Mouse (Mus musculus): ENCODE results near the gene Ppp3r2. TPM values are rescaled to one million over a fixed set of nuclear protein-coding genes. Genes with fewer than 3 reads are reported as not detected.
A peak's percentile ranks its signal among the peaks of the same experiment; 100 is the strongest.

Gene Ppp3r2
- total and polyA plus RNA-seq, 3 experiments, result not detected

GRCm38 (mm10) chr4:49659421-49659820 lies 22.4 kb downstream of the Ppp3r2 start:
- no peak for DNase-seq (ENCODE audit: extremely low read depth)
- TF ChIP-seq NELFE (IDR thresholded peaks at IDR 0.05; ENCODE audit: low read depth, low read length) (no peak), SIN3A (IDR thresholded peaks at IDR 0.05; ENCODE audit: low read length) (no peak), E2F4 (IDR thresholded peaks at IDR 0.05; ENCODE audit: insufficient replicate concordance, low read depth, low read length) (no peak), ETS1 (conservative IDR thresholded peaks at IDR 0.05; ENCODE audit: low read depth, low read length) (no peak), POLR2AphosphoS2 (IDR thresholded peaks at IDR 0.05; ENCODE audit: low read depth, low read length) (no peak), MYC (IDR thresholded peaks at IDR 0.05; ENCODE audit: low read depth, low read length) (no peak), BHLHE40 (IDR thresholded peaks at IDR 0.05; ENCODE audit: low read depth, low read length) (no peak), UBTF (IDR thresholded peaks at IDR 0.05; ENCODE audit: low read depth, low read length) (no peak)
- in situ Hi-C loops (cut with MboI; ENCODE audit: low pct_ligation_motif_present, low pct_unique_long_range_greater_than_20kb, low sequenced_read_pairs), result no loop called here
- H3K27ac ChIP-seq (ENCODE audit: insufficient read depth, low read depth), result no peak overlapping the region
- dilution Hi-C loops (cut with MboI; ENCODE audit: extremely low pct_ligation_motif_present, extremely low pct_unique_long_range_greater_than_20kb, low sequenced_read_pairs), result no loop called here
- H3K9me3 ChIP-seq (replicated peaks; ENCODE audit: low read length), result no peaks in the 10 kb centered on the region
- peaks cover 46 to 93% of the 10 kb centered on the region in 2 experiments for H3K36me3 ChIP-seq (replicated peaks in 1 of 2; ENCODE audit: control insufficient read depth in 1 of 2, insufficient read depth in 1 of 2, low read length in 1 of 2)
- no peak overlapping the region for H3K4me3 ChIP-seq (replicated peaks in 1 of 3; ENCODE audit: low read depth in 2 of 3, low read length in 2 of 3, poor library complexity in 1 of 3)
- H3K9ac ChIP-seq (ENCODE audit: insufficient read depth, low read depth), result no peak overlapping the region
- H3K4me1 ChIP-seq (ENCODE audit: control insufficient read depth in 1 of 2, insufficient read depth in 2 of 2), result no peaks in the 10 kb centered on the region
- H3K27me3 ChIP-seq (replicated peaks), result no peaks in the 10 kb centered on the region
- H3K4me2 ChIP-seq (ENCODE audit: insufficient read depth, low read depth, poor library complexity, severe bottlenecking), result no peak overlapping the region
- H3K79me2 ChIP-seq (replicated peaks; ENCODE audit: control insufficient read depth, extremely low read depth, insufficient read depth, poor library complexity, severe bottlenecking), result no peaks in the 10 kb centered on the region

DNA sequence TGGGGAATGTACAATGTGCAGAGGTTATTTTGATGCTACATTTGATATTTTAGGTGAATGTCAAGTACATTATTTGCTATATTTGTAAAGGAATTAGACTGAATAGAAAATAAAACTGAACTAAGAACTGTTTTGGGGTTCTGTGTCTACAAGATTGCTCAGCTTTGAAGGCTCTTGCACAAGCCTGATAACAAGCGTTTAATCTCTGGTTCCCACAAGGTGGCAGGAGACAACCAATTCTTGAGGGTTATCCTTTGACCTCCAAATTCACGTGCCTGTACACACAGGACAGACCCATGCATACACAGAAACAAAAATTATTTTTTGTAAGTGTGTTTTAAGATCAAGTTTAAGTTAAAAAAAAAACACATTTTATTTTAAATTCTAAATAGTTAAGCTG lies 41.9 kb downstream of the Ppp3r2 start:
- H3K4me2 ChIP-seq (ENCODE audit: insufficient read depth, low read depth, poor library complexity, severe bottlenecking), result no peak overlapping the region
- H3K36me3 ChIP-seq (replicated peaks in 1 of 2; ENCODE audit: control insufficient read depth in 1 of 2, insufficient read depth in 1 of 2, low read length in 1 of 2), result peaks cover 58 to 91% of the 10 kb centered on the region in 2 experiments
- dilution Hi-C loops (cut with MboI; ENCODE audit: extremely low pct_ligation_motif_present, extremely low pct_unique_long_range_greater_than_20kb, low sequenced_read_pairs) (no loop called here), in situ Hi-C loops (cut with MboI; ENCODE audit: low pct_ligation_motif_present, low pct_unique_long_range_greater_than_20kb, low sequenced_read_pairs) (no loop called here)
- no peak for DNase-seq (ENCODE audit: extremely low read depth)
- H3K79me2 ChIP-seq (replicated peaks; ENCODE audit: control insufficient read depth, extremely low read depth, insufficient read depth, poor library complexity, severe bottlenecking), result no peaks in the 10 kb centered on the region; the same call in 1 of the 2 replicates
- no peak overlapping the region for H3K4me3 ChIP-seq (replicated peaks in 1 of 3; ENCODE audit: low read depth in 2 of 3, low read length in 2 of 3, poor library complexity in 1 of 3)
- H3K9me3 ChIP-seq (replicated peaks; ENCODE audit: low read length), result no peaks in the 10 kb centered on the region
- no peaks in the 10 kb centered on the region for H3K27me3 ChIP-seq (replicated peaks)
- no peak overlapping the region for H3K9ac ChIP-seq (ENCODE audit: insufficient read depth, low read depth)
- no peaks in the 10 kb centered on the region for H3K4me1 ChIP-seq (ENCODE audit: control insufficient read depth in 1 of 2, insufficient read depth in 2 of 2)
- no peak for TF ChIP-seq NRF1 (IDR thresholded peaks at IDR 0.05; ENCODE audit: low read depth, low read length)
- no peak for TF ChIP-seq KAT2A (IDR thresholded peaks at IDR 0.05; ENCODE audit: insufficient replicate concordance, low read length)
- no peak for TF ChIP-seq NELFE (IDR thresholded peaks at IDR 0.05; ENCODE audit: low read depth, low read length)
- TF ChIP-seq POLR2A (IDR thresholded peaks at IDR 0.05; ENCODE audit: low read depth, low read length), result no peak
- no peak for TF ChIP-seq ZC3H11A (IDR thresholded peaks at IDR 0.05; ENCODE audit: low read depth, low read length)
- peak in 1 of 2 experiments; percentile 15; a peak in 2 of 4 replicates for TF ChIP-seq CTCF (conservative IDR thresholded peaks at IDR 0.05 in 1 of 2, IDR thresholded peaks at IDR 0.05 in 1 of 2; ENCODE audit: low read depth in 2 of 2, low read length in 2 of 2)
- no peak for TF ChIP-seq ZNF384 (IDR thresholded peaks at IDR 0.05; ENCODE audit: low read depth, low read length)
- H3K27ac ChIP-seq (ENCODE audit: insufficient read depth, low read depth), result no peak overlapping the region

GRCm38 (mm10) chr4:49637821-49638220 lies 44.0 kb downstream of the Ppp3r2 start:
- Histone ChIP-seq H3K27ac (ENCODE audit: insufficient read depth, low read depth) (no peak overlapping the region), H3K4me2 (ENCODE audit: insufficient read depth, low read depth, poor library complexity, severe bottlenecking) (no peak overlapping the region), H3K9me3 (replicated peaks; ENCODE audit: low read length) (no peaks in the 10 kb centered on the region), H3K9ac (ENCODE audit: insufficient read depth, low read depth) (no peak overlapping the region), H3K27me3 (replicated peaks) (no peaks in the 10 kb centered on the region), H3K79me2 (replicated peaks; ENCODE audit: control insufficient read depth, extremely low read depth, insufficient read depth, poor library complexity, severe bottlenecking) (peaks cover 13% of the 10 kb centered on the region), H3K36me3 (replicated peaks in 1 of 2; ENCODE audit: control insufficient read depth in 1 of 2, insufficient read depth in 1 of 2, low read length in 1 of 2) (peaks cover 57 to 86% of the 10 kb centered on the region in 2 experiments), H3K4me1 (ENCODE audit: control insufficient read depth in 1 of 2, insufficient read depth in 2 of 2) (peaks cover 0 to 17% of the 10 kb centered on the region in 2 experiments; a peak in 2 of 4 replicates), H3K4me3 (replicated peaks in 1 of 3; ENCODE audit: low read depth in 2 of 3, low read length in 2 of 3, poor library complexity in 1 of 3) (no peak overlapping the region)
- dilution Hi-C loops (cut with MboI; ENCODE audit: extremely low pct_ligation_motif_present, extremely low pct_unique_long_range_greater_than_20kb, low sequenced_read_pairs) (no loop called here), in situ Hi-C loops (cut with MboI; ENCODE audit: low pct_ligation_motif_present, low pct_unique_long_range_greater_than_20kb, low sequenced_read_pairs) (no loop called here)
- TF ChIP-seq MEF2A (IDR thresholded peaks at IDR 0.05; ENCODE audit: borderline replicate concordance, low read depth, low read length) (no peak), USF2 (conservative IDR thresholded peaks at IDR 0.05; ENCODE audit: low read depth, low read length) (no peak), MAZ (IDR thresholded peaks at IDR 0.05; ENCODE audit: low read depth, low read length) (no peak), JUND (conservative IDR thresholded peaks at IDR 0.05; ENCODE audit: low read depth, low read length) (no peak), ZC3H11A (IDR thresholded peaks at IDR 0.05; ENCODE audit: low read depth, low read length) (no peak), HCFC1 (IDR thresholded peaks at IDR 0.05; ENCODE audit: low read depth, low read length) (no peak), MXI1 (IDR thresholded peaks at IDR 0.05; ENCODE audit: low read depth, low read length) (no peak)
- no peak for DNase-seq (ENCODE audit: extremely low read depth)
